Mouse (Mus musculus): ENCODE measurements around the gene Slc7a7.

- TF ChIP-seq CTCF (IDR thresholded peaks at IDR 0.05; ENCODE audit: borderline replicate concordance, insufficient read depth, low read length) (no peak), POLR2A (IDR thresholded peaks at IDR 0.05; ENCODE audit: low read depth, low read length) (no peak)
Measured at GRCm38 (mm10) chr14:54421014-54421413, 3.4 kb upstream of the Slc7a7 start.
